26 mouse cellular contexts compared by ENCODE assay signal in genomic region chr13:20130731-20131130, GRCm38 (mm10).
"Had no signal": no experiment of that assay in that cellular context is flagged by ENCODE, and none has a peak within 500 bp of the region (broad histone marks: within the 10 kb centered on the region; RNA-seq: fewer than 3 reads in every experiment).

No protein-coding gene starts in this region.

- H3K9ac ChIP-seq: heart, embryonic 13.5 days; heart, embryonic 15.5 days; hindbrain, embryonic 12.5 days; hindbrain, embryonic 14.5 days; intestine, embryonic 15.5 days; limb, embryonic 12.5 days had no signal

- ATAC-seq: hindbrain, embryonic 16.5 days; inflammation-experienced regulatory T-cells, adult 6 months had no signal

- H3K36me3 ChIP-seq: heart, embryonic 13.5 days; heart, embryonic 15.5 days; hindbrain, embryonic 10.5 days; hindbrain, embryonic 12.5 days; intestine, embryonic 15.5 days; limb, embryonic 10.5 days; limb, embryonic 12.5 days had no signal

- H3K4me2 ChIP-seq: heart, embryonic 11.5 days; heart, embryonic 13.5 days; heart, embryonic 15.5 days; hindbrain, embryonic 12.5 days; hindbrain, embryonic 14.5 days; limb, embryonic 12.5 days had no signal

- H3K27ac ChIP-seq: gastrocnemius, adult 2 months; heart, adult 2 months; heart, embryonic 13.5 days; heart, embryonic 15.5 days; hindbrain, embryonic 10.5 days; hindbrain, embryonic 12.5 days; hindbrain, embryonic 14.5 days; layer of hippocampus, adult 2 months; left cerebral cortex, adult 2 months; limb, embryonic 10.5 days; limb, embryonic 12.5 days had no signal

- H3K9me3 ChIP-seq: heart, embryonic 13.5 days; heart, embryonic 15.5 days; hindbrain, embryonic 10.5 days; hindbrain, embryonic 12.5 days; intestine, embryonic 15.5 days; limb, embryonic 10.5 days; limb, embryonic 12.5 days had no signal

- DNase-seq: gastrocnemius, adult 2 months; gastrocnemius, postnatal 10 days; gastrocnemius, postnatal 25 days; heart, adult 11 months; heart, adult 2 months; heart, postnatal 14 days; heart, postnatal 4 days; kidney, adult 18-20 months; kidney, adult 8-10 months; kidney, postnatal 10 days; kidney, postnatal 25 days; kidney, postnatal 4 days; lung, adult 18-20 months had no signal

- H3K27me3 ChIP-seq: heart, embryonic 13.5 days; heart, embryonic 15.5 days; hindbrain, embryonic 12.5 days; intestine, embryonic 15.5 days; limb, embryonic 12.5 days had no signal

- H3K4me3 ChIP-seq: gastrocnemius, adult 2 months; heart, adult 2 months; heart, embryonic 13.5 days; heart, embryonic 15.5 days; hindbrain, embryonic 10.5 days; hindbrain, embryonic 12.5 days; intestine, embryonic 15.5 days; layer of hippocampus, adult 2 months; left cerebral cortex, adult 2 months; limb, embryonic 10.5 days; limb, embryonic 12.5 days had no signal
